Mouse (Mus musculus) liver, embryonic 11.5 days (tissue): ENCODE results near the gene Ifrd2. TPM values are rescaled to one million over a fixed set of nuclear protein-coding genes. Genes with fewer than 3 reads are reported as not detected.
A peak's percentile ranks its signal among the peaks of the same experiment; 100 is the strongest.

ENCODE experiments used
- ATAC-seq: fragments of 200-750 bp; cut with Nextera tagmentation; replicated peaks from 2 replicates; pipeline ENCODE4 v1.8.0; 2017; ENCODE audit warnings: moderate number of reproducible peaks, mild to moderate bottlenecking, moderate TSS enrichment, moderate library complexity; ENCODE audit not compliant: low FRiP score
- DNase-seq: peaks from one replicate; pipeline ENCODE4 v3.0.0-alpha.2; 2017; ENCODE audit warnings: low spot score
- H3K27ac ChIP-seq: fragments of 300-500 bp; sonication (generic); 2 replicates; pipeline ENCODE4 v1.5.1; 2014; ENCODE audit warnings: mild to moderate bottlenecking, low read depth, low read length, control low read depth
- H3K27me3 ChIP-seq: fragments of 300-500 bp; sonication (generic); replicated peaks from 2 replicates; pipeline ENCODE4 v1.6.1; 2014; ENCODE audit warnings: low read length, mixed read lengths; ENCODE audit not compliant: control insufficient read depth, insufficient read depth
- H3K36me3 ChIP-seq: fragments of 300-500 bp; sonication (generic); 2 replicates; pipeline ENCODE4 v1.6.1; 2014; ENCODE audit warnings: mild to moderate bottlenecking, low read length, moderate library complexity, mixed read lengths; ENCODE audit not compliant: control insufficient read depth, insufficient read depth
- H3K4me1 ChIP-seq: fragments of 300-500 bp; sonication (generic); replicated peaks from 2 replicates; pipeline ENCODE4 v1.6.1; 2014; ENCODE audit warnings: low read length, mixed read lengths; ENCODE audit not compliant: control insufficient read depth, insufficient read depth
- H3K4me2 ChIP-seq: fragments of 300-500 bp; sonication (generic); 2 replicates; pipeline ENCODE4 v1.6.1; 2014; ENCODE audit warnings: mild to moderate bottlenecking, control low read depth, moderate library complexity
- H3K4me3 ChIP-seq: fragments of 300-500 bp; sonication (generic); 2 replicates; pipeline ENCODE4 v1.5.1; 2014; ENCODE audit warnings: low read depth, low read length, control low read depth
- H3K9ac ChIP-seq: fragments of 300-500 bp; sonication (generic); 2 replicates; pipeline ENCODE4 v1.6.1; 2014; ENCODE audit warnings: low read depth, low read length, control low read depth
- H3K9me3 ChIP-seq: fragments of 300-500 bp; sonication (generic); 2 replicates; pipeline ENCODE4 v1.6.1; 2016; ENCODE audit warnings: low read length, inconsistent platforms, mixed read lengths; ENCODE audit not compliant: control insufficient read depth
- WGBS: fragments of 180-500 bp; shearing (Covaris S2); extraction: QIAGEN DNeasy Blood & Tissue Kit; methylation state at CpG from one replicate; pipeline ENCODE4 v1.1.7; 2014; 5-methylcytosine and 5-hydroxymethylcytosine counted together
- polyA plus RNA-seq: library from polyadenylated mRNA; unstranded; fragments of >200 nt; fragmentation: Nextera tagmentation; extraction: Ambion mirVana; gene quantifications from 2 replicates; pipeline ENCODE4 v1.2.1, GENCODE M21; 2014

Ifrd2 gene
- polyA plus RNA-seq, 1 experiment from 2014 or later: 219 TPM

DNA sequence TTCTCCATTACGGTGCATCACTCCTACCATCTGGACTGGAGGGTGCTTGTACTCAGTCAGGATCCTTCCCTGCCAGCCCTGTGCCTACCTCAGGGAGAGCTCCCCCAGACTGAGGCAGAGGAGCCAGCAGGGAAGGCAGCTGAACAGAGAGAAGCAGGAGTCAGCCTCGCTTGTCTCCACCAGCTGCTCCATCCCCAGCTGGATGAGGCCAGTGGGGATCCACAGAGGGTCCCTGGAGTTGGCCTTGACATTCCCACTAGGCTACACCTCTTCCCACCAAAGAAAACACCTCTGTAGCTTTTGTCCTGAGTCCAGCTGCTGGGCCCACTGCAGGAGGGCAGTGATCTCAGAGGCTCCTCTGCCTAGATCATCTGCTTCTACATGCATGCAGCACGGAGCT lies 37.5 kb downstream of the Ifrd2 start:
- peaks cover 49% of the 10 kb centered on the region for H3K4me1 ChIP-seq
- no peak overlapping the region for H3K4me3 ChIP-seq
- ATAC-seq (no peak), DNase-seq (no peak)
- no peaks in the 10 kb centered on the region for H3K27me3 ChIP-seq
- H3K4me2 ChIP-seq: peak overlapping the region; percentile 12
- 77% methylated on average over 3 of the region's 3 CpGs for WGBS
- H3K9me3 ChIP-seq: no peaks in the 10 kb centered on the region
- H3K36me3 ChIP-seq: peaks cover 9% of the 10 kb centered on the region; the same call in 1 of the 2 replicates
- H3K9ac ChIP-seq: peak overlapping the region; percentile 32; the same call in 1 of the 2 replicates
- H3K27ac ChIP-seq: peak overlapping the region; percentile 19; the same call in 1 of the 2 replicates

DNA sequence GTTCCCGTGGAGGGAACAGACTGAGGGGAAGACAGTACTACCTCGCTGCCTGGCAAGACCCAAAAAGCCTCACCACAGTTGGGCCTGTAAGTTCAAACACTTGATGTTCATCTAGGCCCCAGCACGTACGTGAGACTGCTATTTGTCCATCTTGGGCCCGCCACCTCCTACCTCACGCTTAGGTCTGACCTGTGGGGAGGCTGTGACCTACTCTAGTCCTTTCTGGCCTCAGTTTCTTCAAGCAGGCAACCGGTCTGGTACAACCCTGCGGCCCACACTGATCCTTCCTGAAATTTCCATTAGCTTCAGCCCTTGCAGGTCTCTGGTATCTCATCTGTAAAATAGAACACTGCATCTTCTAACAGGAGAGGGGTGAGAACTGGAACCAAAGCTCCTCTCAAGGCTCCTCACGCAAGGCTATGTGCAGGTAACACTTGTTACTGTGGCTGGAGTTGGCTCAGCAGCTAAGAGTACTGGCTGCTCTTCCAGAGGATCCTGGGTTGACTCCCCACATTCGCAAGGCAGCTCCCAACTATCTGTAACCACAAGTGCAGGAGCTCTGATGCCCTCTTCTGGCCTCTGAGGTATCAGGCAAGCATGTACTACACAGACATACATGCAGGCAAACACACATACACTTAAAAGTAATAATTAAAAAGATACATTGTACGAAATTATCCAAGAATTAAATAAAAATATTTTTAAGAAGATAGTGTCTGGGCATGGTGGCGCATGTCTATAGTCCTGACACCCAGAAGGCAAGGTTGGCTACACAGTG lies 38.1 kb downstream of the Ifrd2 start:
- WGBS: 89% methylated on average over 12 of the region's 12 CpGs
- H3K9ac ChIP-seq: no peak overlapping the region
- H3K4me3 ChIP-seq: no peak overlapping the region
- H3K36me3 ChIP-seq: peaks cover 9% of the 10 kb centered on the region; the same call in 1 of the 2 replicates
- no peaks in the 10 kb centered on the region for H3K27me3 ChIP-seq
- H3K4me1 ChIP-seq: peaks cover 54% of the 10 kb centered on the region
- H3K27ac ChIP-seq: no peak overlapping the region; the same call in 1 of the 2 replicates
- ATAC-seq (no peak), DNase-seq (no peak)
- H3K4me2 ChIP-seq: peak overlapping the region; percentile 12; the same call in 1 of the 2 replicates
- H3K9me3 ChIP-seq: no peaks in the 10 kb centered on the region

DNA sequence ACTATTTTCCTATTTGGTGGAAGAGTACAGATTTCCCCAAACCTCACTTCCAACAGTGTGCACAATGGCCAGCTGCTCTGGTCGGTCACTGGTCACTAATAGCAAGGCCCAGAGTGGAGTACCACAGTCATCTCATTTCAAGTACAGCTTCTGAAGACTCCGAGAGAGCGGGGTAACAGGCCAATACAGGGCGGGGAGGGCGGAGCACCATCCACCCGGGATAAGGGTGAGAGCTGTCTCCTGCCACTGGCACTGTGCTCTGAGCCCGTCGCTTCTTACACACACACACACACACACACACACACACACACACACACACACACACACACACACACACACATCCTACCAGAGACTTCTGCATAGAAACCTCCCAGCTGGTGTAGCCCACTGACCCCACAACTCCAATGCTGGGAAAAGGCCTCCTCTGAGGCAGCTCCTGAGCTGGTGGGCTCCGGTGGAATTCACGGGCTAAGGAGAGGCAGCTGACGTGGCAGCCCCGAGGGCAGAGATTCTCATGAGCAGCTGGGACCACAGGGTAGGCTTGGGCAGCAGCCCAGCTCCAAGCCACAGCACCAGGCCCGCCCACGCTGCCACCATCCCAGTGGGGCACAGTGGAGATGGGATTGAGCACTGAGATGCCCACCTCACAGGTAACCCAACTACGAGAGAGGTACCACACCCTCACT lies 38.9 kb downstream of the Ifrd2 start:
- Histone ChIP-seq H3K4me2 (peak overlapping the region; percentile 23; the same call in 1 of the 2 replicates), H3K36me3 (peaks cover 11% of the 10 kb centered on the region; the same call in 1 of the 2 replicates), H3K4me3 (no peak overlapping the region; the same call in 1 of the 2 replicates), H3K4me1 (peaks cover 61% of the 10 kb centered on the region), H3K9me3 (no peaks in the 10 kb centered on the region), H3K27ac (peak overlapping the region; percentile 35; the same call in 1 of the 2 replicates), H3K9ac (no peak overlapping the region), H3K27me3 (no peaks in the 10 kb centered on the region)
- WGBS: 47% methylated on average over 15 of the region's 15 CpGs
- ATAC-seq: no peak
- DNase-seq: no peak

DNA sequence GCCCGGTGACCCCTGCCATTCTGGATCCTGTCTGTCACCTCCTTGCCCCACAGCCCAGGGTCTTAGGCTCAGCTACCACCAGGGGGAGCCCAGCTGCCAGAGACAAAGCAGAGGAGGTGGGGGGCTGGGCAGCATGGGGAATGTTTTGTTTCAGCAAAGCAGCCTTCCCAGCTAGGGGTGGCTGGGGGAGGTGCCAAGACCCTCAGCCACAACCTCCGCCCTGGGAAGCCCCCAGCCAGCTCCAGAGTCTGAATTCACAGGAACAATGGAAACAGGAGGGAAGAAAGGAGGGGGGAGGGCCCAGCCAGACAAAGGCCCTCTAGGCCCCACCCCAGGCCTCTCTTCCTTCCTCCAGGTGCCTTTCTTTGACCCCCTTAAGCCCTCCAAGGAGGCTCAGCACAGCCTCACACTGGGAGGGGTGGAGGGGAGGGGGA lies 39.4 kb downstream of the Ifrd2 start:
- Histone ChIP-seq H3K4me1 (peaks cover 67% of the 10 kb centered on the region), H3K4me3 (no peak overlapping the region; the same call in 1 of the 2 replicates)

DNA sequence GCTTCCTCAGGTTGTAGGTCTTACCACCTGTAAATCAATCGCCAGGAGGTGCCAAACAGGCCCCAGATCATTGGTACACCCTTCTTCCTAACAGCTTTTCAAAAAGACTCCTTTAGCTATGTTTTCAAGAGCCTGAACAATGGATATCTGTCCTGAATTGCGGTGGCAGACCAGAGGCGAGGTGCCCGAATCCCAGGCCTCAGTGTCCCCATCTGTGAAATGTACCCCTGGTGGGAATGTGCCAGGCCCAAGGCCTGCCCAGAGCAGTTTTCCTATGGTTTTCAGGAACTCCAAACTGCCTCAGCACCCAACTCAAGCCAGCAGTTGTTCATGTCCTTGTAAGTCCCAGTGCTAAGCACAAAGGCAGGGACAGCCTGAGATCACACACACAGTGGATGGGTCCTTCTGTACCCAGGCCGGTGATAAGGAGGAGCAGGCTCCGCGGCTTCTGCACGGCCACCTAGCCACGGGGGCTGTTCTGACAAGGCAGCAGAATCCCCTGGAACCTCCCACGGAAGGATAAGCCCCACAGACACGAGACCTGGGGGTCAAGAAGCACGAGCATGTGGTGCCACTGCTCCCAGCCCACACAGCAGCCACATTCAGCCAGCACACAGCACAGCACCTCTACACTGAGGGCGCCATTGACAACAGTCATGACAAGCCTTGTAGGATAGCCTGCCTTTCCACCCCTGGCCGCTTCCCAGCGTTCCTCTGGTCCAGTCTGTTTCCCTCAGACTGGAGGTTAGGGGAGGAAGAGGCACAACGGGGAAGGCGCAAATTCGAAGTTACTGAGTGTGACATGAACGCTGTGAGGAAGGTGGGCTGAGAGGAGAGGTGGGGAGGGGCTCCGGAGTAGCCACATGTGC lies 40.2 kb downstream of the Ifrd2 start:
- H3K4me3 ChIP-seq: 0 out of 2 replicates have a peak overlapping the region, but pooled peaks have one; percentile 6

More for the DNA sequence above, 39.4 kb downstream of the Ifrd2 start:
- Histone ChIP-seq H3K36me3 (peaks cover 11% of the 10 kb centered on the region; the same call in 1 of the 2 replicates), H3K9me3 (no peaks in the 10 kb centered on the region), H3K4me2 (peak overlapping the region; percentile 30; the same call in 1 of the 2 replicates), H3K27ac (peak overlapping the region; percentile 35), H3K27me3 (no peaks in the 10 kb centered on the region), H3K9ac (0 out of 2 replicates have a peak overlapping the region, but pooled peaks have one; percentile 10)
- DNase-seq: peak; percentile 85
- 0% methylated on average over 2 of the region's 2 CpGs for WGBS
- peak; percentile 50 for ATAC-seq

DNA sequence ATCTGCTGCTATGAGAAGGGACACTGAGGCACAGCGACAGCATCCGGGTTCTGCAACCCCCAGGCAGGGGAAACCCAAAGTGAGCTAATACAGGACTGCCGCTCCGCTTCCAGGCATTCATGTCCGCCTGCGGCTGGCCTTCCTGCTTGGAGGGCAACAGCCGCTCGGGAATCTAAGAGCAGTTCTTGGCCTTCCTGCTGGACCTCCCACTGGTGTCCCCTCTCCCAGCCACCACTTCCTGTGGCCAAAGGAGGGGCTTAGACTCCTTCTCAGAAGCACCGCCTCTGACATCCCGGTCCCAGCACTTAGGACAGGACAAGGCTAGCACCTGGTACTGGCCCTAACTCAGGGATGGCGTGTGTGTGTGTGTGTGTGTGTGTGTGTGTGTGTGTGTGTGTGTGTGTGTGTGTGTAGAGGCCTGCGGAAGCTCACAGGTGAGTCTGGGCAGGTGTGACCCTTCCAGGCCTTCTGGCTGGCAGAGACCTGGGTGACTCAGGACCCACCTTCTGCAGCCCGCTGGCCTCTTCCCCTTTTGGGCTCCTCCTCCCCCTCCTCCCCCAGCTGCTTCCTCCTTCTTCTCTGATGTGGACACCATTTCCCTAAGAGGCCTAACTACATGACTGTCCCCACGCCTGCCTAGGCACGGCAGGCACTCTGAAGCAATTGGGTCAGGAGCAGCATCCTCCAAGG lies 41.4 kb downstream of the Ifrd2 start:
- ATAC-seq (no peak), DNase-seq (no peak)
- Histone ChIP-seq H3K9ac (peak overlapping the region; percentile 38), H3K4me2 (peak overlapping the region; percentile 50), H3K36me3 (peaks cover 8% of the 10 kb centered on the region; the same call in 1 of the 2 replicates), H3K4me3 (peak overlapping the region; percentile 22), H3K9me3 (no peaks in the 10 kb centered on the region), H3K27me3 (no peaks in the 10 kb centered on the region), H3K4me1 (peaks cover 79% of the 10 kb centered on the region), H3K27ac (peak overlapping the region; percentile 74)
- WGBS: 46% methylated on average over 15 of the region's 15 CpGs

More for the DNA sequence above, 40.2 kb downstream of the Ifrd2 start:
- peak overlapping the region; percentile 74 for H3K27ac ChIP-seq
- no peak for ATAC-seq
- H3K36me3 ChIP-seq: peaks cover 8% of the 10 kb centered on the region; the same call in 1 of the 2 replicates
- peak overlapping the region; percentile 50 for H3K4me2 ChIP-seq
- H3K4me1 ChIP-seq: peaks cover 74% of the 10 kb centered on the region
- peak overlapping the region; percentile 41; the same call in 1 of the 2 replicates for H3K9ac ChIP-seq
- no peaks in the 10 kb centered on the region for H3K27me3 ChIP-seq
- DNase-seq: no peak
- H3K9me3 ChIP-seq: no peaks in the 10 kb centered on the region
- WGBS: 41% methylated on average over 20 of the region's 20 CpGs

DNA sequence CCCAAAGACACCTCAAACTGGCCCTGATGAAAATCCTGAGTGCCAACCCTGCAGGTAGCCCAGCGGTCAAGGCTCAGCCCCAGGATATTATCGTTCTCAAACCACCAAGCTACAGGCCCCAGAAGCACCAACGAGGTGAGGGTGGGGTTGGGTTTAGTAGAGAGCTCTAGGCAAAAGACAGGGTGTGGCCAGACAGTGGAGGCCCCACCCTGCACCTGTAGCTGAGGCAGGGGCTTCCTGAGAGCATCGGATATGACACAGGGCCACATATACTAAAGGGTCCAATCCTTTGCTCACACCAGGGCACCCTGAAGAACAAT lies 41.9 kb downstream of the Ifrd2 start:
- 15% methylated on average over 4 of the region's 4 CpGs for WGBS
- H3K9me3 ChIP-seq: no peaks in the 10 kb centered on the region
- H3K9ac ChIP-seq: peak overlapping the region; percentile 38
- peaks cover 8% of the 10 kb centered on the region; the same call in 1 of the 2 replicates for H3K36me3 ChIP-seq
- ATAC-seq (no peak), DNase-seq (no peak)
- peaks cover 77% of the 10 kb centered on the region for H3K4me1 ChIP-seq
- peak overlapping the region; percentile 14; the same call in 1 of the 2 replicates for H3K4me3 ChIP-seq
- H3K27me3 ChIP-seq: no peaks in the 10 kb centered on the region
- peak overlapping the region; percentile 74; the same call in 1 of the 2 replicates for H3K27ac ChIP-seq
- peak overlapping the region; percentile 50 for H3K4me2 ChIP-seq
